Mouse (Mus musculus): ENCODE measurements around the gene Ssc4d.

The Ssc4d gene

DNA sequence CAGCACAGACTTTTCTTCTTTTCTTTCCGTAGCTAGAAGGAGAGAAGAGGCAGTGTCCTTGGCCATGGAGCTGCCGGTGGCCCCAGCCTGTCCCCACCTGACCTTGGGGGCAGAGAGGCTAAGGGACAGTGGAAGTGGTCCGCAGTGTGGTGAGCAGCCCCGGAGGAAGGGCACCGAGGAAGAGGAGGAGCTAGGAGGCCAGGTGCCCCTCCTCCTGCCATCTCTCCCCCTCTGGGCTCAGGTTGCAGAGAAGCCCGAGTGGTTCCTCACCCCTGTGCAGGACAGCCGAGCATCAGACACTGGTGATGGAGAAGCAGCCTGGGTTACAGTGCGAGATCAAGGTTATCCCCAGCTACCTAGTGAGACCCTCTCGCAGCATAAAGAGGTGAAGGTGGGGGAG, at the start of gene Ssc4d:
TSS of gene Ssc4d (minus strand) at position 167 of the 400 bp plus-strand sequence.
- no peak for DNase-seq (ENCODE audit: low spot score in 2 of 2)

DNA sequence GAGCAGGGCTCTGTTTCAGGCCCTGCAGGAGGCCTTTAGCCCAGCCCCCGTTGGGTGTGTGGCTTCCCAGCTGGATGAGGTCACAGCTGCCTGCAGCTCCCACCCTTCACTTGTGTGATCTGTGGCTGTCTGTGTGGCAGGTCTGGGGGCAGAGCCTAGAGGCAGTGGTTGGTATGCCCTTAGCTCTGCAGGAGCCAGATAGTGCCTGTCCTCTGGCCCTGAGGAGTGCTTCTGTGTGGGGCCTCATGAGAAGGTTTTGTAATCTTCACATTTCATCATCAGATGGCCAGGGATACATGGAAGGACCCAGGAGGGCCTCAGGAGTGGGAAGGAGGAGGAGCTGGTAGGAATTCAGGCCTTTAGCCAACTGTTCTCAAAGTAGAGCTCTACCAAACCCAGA, 45.6 kb upstream of the Ssc4d start:
- DNase-seq (ENCODE audit: low spot score in 2 of 2): no peak

GRCm38 (mm10) chr5:136018726-136019125, 44.4 kb upstream of the Ssc4d start:
- DNase-seq (ENCODE audit: low spot score in 2 of 2): no peak

GRCm38 (mm10) chr5:136017262-136017661, 42.9 kb upstream of the Ssc4d start:
- no peak for DNase-seq (ENCODE audit: low spot score in 2 of 2)

DNA sequence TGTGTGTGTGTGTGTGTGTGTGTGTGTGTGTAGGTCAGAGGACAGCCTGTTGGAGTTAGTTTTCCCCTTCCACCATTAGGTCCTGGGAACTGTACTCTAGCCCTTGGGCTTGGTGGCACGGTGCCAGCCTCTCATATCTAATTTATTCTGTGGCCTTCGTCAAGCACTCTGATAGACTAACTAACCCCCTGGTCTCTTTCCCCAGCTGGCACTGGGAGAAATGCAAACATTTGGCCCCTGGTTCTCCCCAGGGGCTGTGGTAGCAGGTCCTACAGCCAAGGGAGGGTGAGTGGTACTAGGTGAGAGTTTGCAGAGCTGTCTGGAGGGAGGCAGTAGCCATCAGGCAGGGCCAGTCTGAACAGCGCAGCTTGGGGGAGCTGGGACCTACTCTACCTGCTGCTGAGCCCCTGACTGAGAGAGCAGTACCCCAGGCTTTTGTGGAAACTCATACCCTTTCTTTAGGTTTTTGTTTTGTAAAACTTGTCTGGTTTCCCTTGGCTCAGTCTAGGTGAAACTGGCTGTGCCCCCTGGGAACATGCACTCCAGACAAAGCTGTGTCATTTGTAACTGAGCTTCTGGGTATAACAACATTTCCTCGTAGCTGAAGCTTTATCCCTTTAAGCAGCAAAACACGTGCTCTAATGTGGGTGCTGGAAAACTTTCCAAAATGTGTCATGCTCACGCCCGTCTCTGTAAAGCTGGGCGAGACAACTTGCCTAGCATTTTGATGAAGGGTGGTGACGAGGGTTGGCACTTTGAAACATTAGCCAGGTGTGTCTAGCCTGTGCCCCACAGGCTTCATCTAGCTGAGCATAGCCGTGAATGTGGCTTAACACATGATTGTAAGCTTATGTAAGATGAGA, 41.9 kb upstream of the Ssc4d start:
- DNase-seq (ENCODE audit: low spot score in 2 of 2): no peak

GRCm38 (mm10) chr5:136015586-136015985, 41.3 kb upstream of the Ssc4d start:
- DNase-seq (ENCODE audit: low spot score in 2 of 2): no peak

DNA sequence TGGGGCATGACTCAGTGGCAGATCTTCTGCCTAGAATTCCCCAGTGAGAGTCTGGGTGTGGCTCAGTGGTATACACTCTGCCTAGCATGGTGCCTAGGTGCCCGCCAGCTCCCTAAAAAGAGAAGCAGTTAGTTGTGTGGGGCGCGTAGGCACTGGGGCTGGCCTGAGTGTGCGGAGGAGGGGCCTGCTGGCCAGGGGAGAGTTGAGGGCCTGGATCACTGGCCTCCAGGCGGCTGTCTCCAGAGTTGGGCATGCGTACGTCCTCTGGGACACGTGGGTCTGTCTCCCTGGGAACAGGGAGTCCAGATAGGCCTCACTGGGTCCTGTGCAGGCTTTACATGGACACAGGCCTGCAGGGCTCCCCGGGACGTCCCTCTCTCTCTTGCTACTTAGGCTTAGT, 40.5 kb upstream of the Ssc4d start:
- DNase-seq (ENCODE audit: low spot score in 2 of 2): no peak

DNA sequence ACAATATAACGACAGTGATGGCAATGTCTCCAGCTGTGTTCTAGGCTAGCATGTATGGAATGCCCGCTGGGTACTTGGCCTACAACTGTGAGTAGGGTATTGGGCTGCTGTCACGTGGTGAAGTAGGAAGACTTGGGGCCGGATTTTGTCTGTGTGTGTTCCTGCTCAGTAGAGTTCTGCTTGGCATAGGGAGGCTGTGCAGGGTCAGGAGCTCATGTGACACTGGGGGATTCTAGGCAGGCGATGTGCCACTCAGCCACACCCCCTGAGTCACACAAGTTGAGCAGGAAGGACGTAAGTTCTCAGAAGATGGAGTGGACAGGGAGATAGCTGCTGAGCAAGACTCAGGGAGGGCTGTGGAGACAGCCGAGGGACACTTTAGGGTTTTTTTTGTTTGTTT, 33.4 kb upstream of the Ssc4d start:
- DNase-seq (ENCODE audit: low spot score in 2 of 2): no peak

- no peak for DNase-seq (ENCODE audit: low spot score in 2 of 2)
These were observed 30.2 kb upstream of the Ssc4d start for GRCm38 (mm10) chr5:136004537-136004936.

DNA sequence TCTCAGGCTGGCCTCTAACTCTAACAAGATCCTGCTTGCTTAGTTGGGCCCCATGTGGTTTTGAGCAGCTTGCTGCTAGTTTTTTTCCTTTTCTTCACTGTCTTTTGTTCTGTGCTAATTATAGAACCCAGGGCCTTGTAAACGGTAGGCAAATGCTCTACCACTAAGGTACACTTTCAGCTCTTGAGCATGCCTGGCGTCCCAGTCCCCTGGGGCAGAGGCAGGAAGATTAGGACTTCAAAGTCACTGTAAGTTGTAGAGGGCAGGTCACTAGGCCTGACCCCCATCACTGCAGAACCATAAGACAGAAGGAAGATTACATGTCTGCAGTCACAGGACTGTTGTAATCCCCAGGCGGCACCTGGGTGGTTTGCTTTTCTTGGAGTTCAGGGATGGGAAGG, 28.4 kb upstream of the Ssc4d start:
- no peak for DNase-seq (ENCODE audit: low spot score in 2 of 2)

- no peak for DNase-seq (ENCODE audit: low spot score in 2 of 2)
These were observed 28.0 kb upstream of the Ssc4d start for GRCm38 (mm10) chr5:136002325-136002724.

GRCm38 (mm10) chr5:136001222-136001621, 26.9 kb upstream of the Ssc4d start:
- no peak for DNase-seq (ENCODE audit: low spot score in 2 of 2)

DNA sequence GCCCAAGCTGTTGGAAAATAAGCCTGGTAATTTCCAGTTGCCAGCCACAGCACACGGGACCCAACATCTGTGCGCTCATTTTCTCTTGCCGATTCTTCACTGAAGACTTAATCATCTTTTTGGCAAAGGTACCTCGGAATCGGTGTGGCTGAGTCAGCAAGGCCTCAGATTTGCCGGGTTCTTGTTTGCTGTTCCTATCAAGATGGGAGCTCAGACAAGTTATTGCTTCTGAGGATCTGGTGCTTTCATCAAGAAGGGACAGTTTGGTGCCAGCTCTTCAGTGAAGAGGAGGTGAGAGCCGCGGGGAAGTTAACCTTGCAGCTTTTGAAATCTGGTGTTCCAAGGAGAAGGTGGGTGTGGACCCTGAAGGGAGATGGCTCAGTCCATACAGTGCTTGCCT, 21.8 kb upstream of the Ssc4d start:
- DNase-seq (ENCODE audit: low spot score in 2 of 2): no peak

DNA sequence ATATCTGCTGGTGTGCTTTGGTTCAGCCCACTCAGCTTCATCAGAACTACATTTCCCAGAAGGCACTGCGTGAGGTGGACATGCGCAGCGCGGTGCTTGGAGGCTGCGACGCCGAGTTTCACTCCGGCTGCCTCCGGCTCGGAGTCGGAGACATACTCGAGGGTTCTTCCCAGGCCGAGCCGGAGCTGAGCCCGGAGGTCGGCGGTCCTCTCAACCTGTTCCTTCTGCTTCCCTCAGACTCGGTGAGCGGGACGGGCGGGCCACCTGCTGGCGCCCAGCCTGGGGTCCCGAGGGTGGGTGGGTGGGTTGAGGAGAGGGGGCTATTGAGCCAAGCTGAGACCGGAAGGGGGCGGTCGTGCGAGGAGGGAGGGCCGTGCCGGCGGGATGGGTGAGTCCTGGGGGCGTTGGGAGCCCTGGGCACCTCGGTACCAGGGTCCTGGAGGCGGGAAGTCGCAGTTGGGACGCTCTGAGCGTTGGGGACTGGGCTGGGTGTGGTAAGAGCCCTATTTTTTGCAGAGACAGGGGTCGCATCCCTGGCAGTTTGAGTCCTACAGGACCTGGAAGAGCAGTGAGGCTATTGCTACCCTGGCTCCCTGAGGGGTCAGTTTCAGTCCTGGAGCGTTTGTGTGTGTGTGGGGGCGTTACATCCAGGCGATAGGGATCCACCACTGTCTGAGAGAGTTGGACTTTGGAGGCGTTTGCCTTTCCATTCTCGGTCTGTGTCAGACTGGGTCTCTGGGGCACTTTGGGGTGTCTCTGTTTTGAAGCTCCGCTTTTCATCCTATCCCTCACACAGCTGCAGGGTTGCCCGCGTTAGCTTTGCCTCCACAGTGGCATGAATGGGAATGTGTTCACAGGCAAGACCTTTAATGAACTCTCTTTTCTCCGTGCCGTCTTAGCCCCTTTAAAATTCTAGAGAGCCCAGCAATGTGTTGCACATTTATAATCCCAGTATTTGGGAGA, 20.7 kb upstream of the Ssc4d start, which contains the start of gene Dtx2:
TSS of gene Dtx2 (plus strand) at position 76 of the 963 bp plus-strand sequence.
- peak; percentile 83 to 87 for DNase-seq (ENCODE audit: low spot score in 2 of 2)

DNA sequence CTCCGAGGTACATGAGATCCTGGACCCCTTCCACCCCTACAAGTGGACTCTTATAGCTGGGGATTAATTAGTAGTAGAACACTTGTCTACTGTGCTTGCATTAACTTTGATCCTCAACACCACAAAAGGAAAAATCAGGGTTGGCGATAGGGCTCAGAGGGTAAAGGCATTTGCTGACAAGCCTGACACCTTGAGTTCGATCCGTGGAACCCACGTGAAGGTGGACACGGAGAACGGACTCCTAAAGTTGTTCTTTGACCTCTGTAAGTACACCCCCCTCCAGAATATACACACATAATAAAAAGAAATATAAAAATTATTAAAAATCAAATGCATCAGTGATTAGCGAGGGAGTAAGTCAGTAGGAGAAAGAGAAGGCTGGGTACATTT, 20.0 kb upstream of the Ssc4d start:
- DNase-seq (ENCODE audit: low spot score in 2 of 2): no peak

DNA sequence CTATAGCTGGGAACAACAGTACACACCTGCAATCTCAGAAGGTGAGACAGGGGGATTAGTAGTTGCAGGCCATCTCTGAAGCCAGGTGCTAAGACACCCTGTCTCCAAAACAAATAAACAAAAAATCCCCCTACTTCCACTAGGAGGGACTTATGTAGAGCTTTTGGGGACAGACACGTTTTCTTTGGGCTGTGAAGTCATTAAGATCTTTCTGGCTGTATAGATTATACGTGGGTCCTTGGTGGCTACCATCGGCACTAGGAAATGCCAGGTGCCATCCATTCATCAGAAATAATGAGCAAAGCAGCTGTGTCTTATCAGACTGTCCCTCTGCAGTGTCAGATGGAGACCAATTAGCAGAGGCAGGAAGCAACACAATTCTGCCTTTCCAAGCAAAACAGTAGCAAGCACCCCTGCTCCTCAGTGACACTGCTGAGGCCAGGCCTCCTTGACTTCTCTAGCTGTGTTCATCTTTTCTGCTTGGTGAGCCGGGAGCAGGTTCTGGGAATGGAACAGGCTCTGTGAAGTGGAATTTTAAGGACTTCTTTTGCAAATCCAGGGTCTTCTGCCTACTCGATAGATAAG, 19.1 kb upstream of the Ssc4d start:
- DNase-seq (ENCODE audit: low spot score in 2 of 2): no peak

GRCm38 (mm10) chr5:135990601-135991000, 16.3 kb upstream of the Ssc4d start:
- DNase-seq (ENCODE audit: low spot score in 2 of 2): no peak

DNA sequence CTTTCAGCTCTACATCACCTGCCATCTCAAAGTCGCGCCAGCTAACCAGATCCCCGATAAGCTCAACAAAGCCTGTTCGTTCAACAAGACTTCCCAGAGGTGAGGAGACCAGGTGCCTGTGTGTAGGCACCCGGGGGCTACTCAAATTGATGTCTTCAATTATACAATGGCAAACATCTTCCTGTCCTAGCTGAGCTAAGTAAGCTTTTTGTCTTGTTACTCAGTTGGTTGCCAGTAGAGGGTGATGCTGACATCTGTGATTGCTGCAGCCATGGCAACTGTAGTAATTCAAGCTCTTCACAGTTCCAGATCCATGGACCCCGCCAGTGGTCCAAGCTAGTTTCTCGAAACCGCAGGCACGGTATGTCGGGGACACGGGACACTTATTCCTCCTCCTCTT, 12.9 kb upstream of the Ssc4d start:
- no peak for DNase-seq (ENCODE audit: low spot score in 2 of 2)

GRCm38 (mm10) chr5:135984546-135985044, 10.3 kb upstream of the Ssc4d start:
- DNase-seq (ENCODE audit: low spot score in 2 of 2): no peak

- no peak for DNase-seq (ENCODE audit: low spot score in 2 of 2)
These were observed 8.1 kb upstream of the Ssc4d start for GRCm38 (mm10) chr5:135982398-135982797.

DNA sequence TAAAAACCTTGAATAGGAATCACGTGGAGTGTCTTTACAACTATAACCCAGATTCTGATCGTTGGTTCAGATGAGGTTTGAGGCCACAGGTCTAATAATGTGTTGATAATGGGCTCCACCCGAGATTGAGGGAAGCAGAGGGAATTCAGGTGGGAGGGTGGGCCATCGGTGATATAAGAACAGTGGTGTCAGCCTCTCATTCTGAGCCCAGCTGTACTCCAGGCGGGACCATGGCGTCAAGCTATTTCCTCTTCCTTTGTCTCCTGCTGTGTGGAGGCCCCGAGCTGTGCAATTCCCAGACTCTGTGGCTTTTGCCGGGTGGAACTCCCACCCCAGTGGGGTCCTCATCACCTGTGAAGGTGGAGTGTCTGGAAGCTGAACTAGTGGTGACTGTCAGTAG, 5.6 kb upstream of the Ssc4d start, which contains the start of gene Zp3:
TSS of gene Zp3 (plus strand) at position 196 of the 400 bp plus-strand sequence.
- DNase-seq (ENCODE audit: low spot score in 2 of 2): no peak

GRCm38 (mm10) chr5:135979381-135979780, 5.0 kb upstream of the Ssc4d start:
- no peak for DNase-seq (ENCODE audit: low spot score in 2 of 2)

Data from frontal cortex, postnatal 10 days (tissue).